Mouse (Mus musculus): Measurements from ENCODE around the gene Itgal. TPM values are rescaled to one million over a fixed set of nuclear protein-coding genes. Genes with fewer than 3 reads are reported as not detected.
"Not testable (repeated sequence)": the region's sequence is repeated elsewhere in the genome, so short reads cannot be mapped to it uniquely, and the experiment has no call there.

Itgal gene
- polyA plus RNA-seq, 1 experiment from 2014 or later = 4.1 TPM

GRCm38 (mm10) chr7:127360265-127360664 lies 64.2 kb downstream of the Itgal start:
- H3K9ac ChIP-seq = no peak overlapping the region
- ATAC-seq (ENCODE audit: low read depth) (no peak), DNase-seq (no peak)
- peaks cover 12% of the 10 kb centered on the region for H3K4me1 ChIP-seq (replicated peaks)
- WGBS (ENCODE audit: insufficient replicate concordance) = 54% methylated on average over 4 of the region's 4 CpGs
- H3K4me3 ChIP-seq (replicated peaks) = no peak overlapping the region
- no peak overlapping the region for H3K4me2 ChIP-seq
- no peaks in the 10 kb centered on the region for H3K36me3 ChIP-seq
- no peaks in the 10 kb centered on the region for H3K9me3 ChIP-seq (replicated peaks)
- H3K27me3 ChIP-seq = peaks cover 40% of the 10 kb centered on the region
- no peak overlapping the region for H3K27ac ChIP-seq

GRCm38 (mm10) chr7:127361449-127361848 lies 65.4 kb downstream of the Itgal start:
- ATAC-seq (ENCODE audit: low read depth) = peak; percentile 50; the same call in 1 of the 2 replicates
- H3K4me1 ChIP-seq (replicated peaks) = peaks cover 12% of the 10 kb centered on the region
- no peak overlapping the region for H3K27ac ChIP-seq
- H3K9ac ChIP-seq = no peak overlapping the region
- H3K27me3 ChIP-seq = peaks cover 40% of the 10 kb centered on the region
- WGBS (ENCODE audit: insufficient replicate concordance) = 49% methylated on average over 13 of the region's 13 CpGs
- H3K4me2 ChIP-seq = no peak overlapping the region
- no peaks in the 10 kb centered on the region for H3K36me3 ChIP-seq
- no peaks in the 10 kb centered on the region for H3K9me3 ChIP-seq (replicated peaks)
- no peak for DNase-seq
- H3K4me3 ChIP-seq (replicated peaks) = no peak overlapping the region

- not testable (repeated sequence) for H3K9me3 ChIP-seq (replicated peaks); H3K36me3 ChIP-seq; DNase-seq; ATAC-seq (ENCODE audit: low read depth); H3K9ac ChIP-seq; H3K27ac ChIP-seq
- peaks cover 34% of the 10 kb centered on the region for H3K27me3 ChIP-seq
- peak overlapping the region; percentile 28 for H3K4me3 ChIP-seq (replicated peaks)
- peaks cover 12% of the 10 kb centered on the region for H3K4me1 ChIP-seq (replicated peaks)
- peak overlapping the region; percentile 39 for H3K4me2 ChIP-seq
- 19% methylated on average over 13 of the region's 13 CpGs for WGBS (ENCODE audit: insufficient replicate concordance)
Measured at GRCm38 (mm10) chr7:127362418-127362817, 66.4 kb downstream of the Itgal start.

- Histone ChIP-seq H3K4me2 (peak overlapping the region; percentile 63), H3K9ac (peak overlapping the region; percentile 47), H3K4me3 (replicated peaks) (peak overlapping the region; percentile 43), H3K36me3 (no peaks in the 10 kb centered on the region), H3K27ac (no peak overlapping the region), H3K27me3 (peaks cover 31% of the 10 kb centered on the region), H3K9me3 (replicated peaks) (no peaks in the 10 kb centered on the region), H3K4me1 (replicated peaks) (peaks cover 12% of the 10 kb centered on the region)
- DNase-seq = no peak
- 0 out of 2 replicates have a peak, but pooled peaks have one; percentile 26 for ATAC-seq (ENCODE audit: low read depth)
- 13% methylated on average over 24 of the region's 24 CpGs for WGBS (ENCODE audit: insufficient replicate concordance)
Measured at GRCm38 (mm10) chr7:127363475-127363921, 67.4 kb downstream of the Itgal start.

GRCm38 (mm10) chr7:127364166-127364565 lies 68.1 kb downstream of the Itgal start:
- WGBS (ENCODE audit: insufficient replicate concordance) = 72% methylated on average over 4 of the region's 4 CpGs
- no peaks in the 10 kb centered on the region for H3K36me3 ChIP-seq
- peaks cover 28% of the 10 kb centered on the region for H3K27me3 ChIP-seq
- no peak overlapping the region for H3K4me2 ChIP-seq
- no peak for DNase-seq
- peaks cover 12% of the 10 kb centered on the region for H3K4me1 ChIP-seq (replicated peaks)
- no peak overlapping the region for H3K27ac ChIP-seq
- no peaks in the 10 kb centered on the region for H3K9me3 ChIP-seq (replicated peaks)
- H3K9ac ChIP-seq = no peak overlapping the region; the same call in 1 of the 2 replicates
- ATAC-seq (ENCODE audit: low read depth) = no peak
- no peak overlapping the region for H3K4me3 ChIP-seq (replicated peaks)

GRCm38 (mm10) chr7:127366249-127366648 lies 70.2 kb downstream of the Itgal start:
- H3K4me1 ChIP-seq (replicated peaks) = peaks cover 14% of the 10 kb centered on the region
- no peak for ATAC-seq (ENCODE audit: low read depth)
- H3K9ac ChIP-seq = no peak overlapping the region
- H3K36me3 ChIP-seq = no peaks in the 10 kb centered on the region
- no peak overlapping the region for H3K27ac ChIP-seq
- H3K27me3 ChIP-seq = peaks cover 21% of the 10 kb centered on the region
- DNase-seq = no peak
- no peak overlapping the region for H3K4me2 ChIP-seq
- H3K9me3 ChIP-seq (replicated peaks) = no peaks in the 10 kb centered on the region
- 68% methylated on average over 3 of the region's 3 CpGs for WGBS (ENCODE audit: insufficient replicate concordance)
- no peak overlapping the region for H3K4me3 ChIP-seq (replicated peaks)

GRCm38 (mm10) chr7:127371213-127371612 lies 75.2 kb downstream of the Itgal start:
- Histone ChIP-seq H3K27me3 (no peaks in the 10 kb centered on the region), H3K27ac (no peak overlapping the region), H3K4me2 (no peak overlapping the region), H3K9me3 (replicated peaks) (no peaks in the 10 kb centered on the region), H3K36me3 (peaks cover 11% of the 10 kb centered on the region), H3K4me3 (replicated peaks) (no peak overlapping the region), H3K9ac (no peak overlapping the region), H3K4me1 (replicated peaks) (peaks cover 17% of the 10 kb centered on the region)
- 22% methylated on average over 2 of the region's 2 CpGs for WGBS (ENCODE audit: insufficient replicate concordance)
- DNase-seq (no peak), ATAC-seq (ENCODE audit: low read depth) (no peak)

- not testable (repeated sequence) for H3K27ac ChIP-seq; DNase-seq; H3K4me3 ChIP-seq (replicated peaks); H3K27me3 ChIP-seq; ATAC-seq (ENCODE audit: low read depth); H3K9me3 ChIP-seq (replicated peaks); H3K9ac ChIP-seq; H3K4me2 ChIP-seq
- Histone ChIP-seq H3K4me1 (replicated peaks) (peaks cover 20% of the 10 kb centered on the region), H3K36me3 (peaks cover 11% of the 10 kb centered on the region)
- 72% methylated on average over 3 of the region's 3 CpGs for WGBS (ENCODE audit: insufficient replicate concordance)
Measured at GRCm38 (mm10) chr7:127371870-127372269, 75.8 kb downstream of the Itgal start.

GRCm38 (mm10) chr7:127375271-127376245 lies 79.5 kb downstream of the Itgal start, which contains the start of gene Zfp747:
Zfp747 (minus strand) TSS chr7:127376050.
- Histone ChIP-seq H3K9ac (peak within 1 kb of the TSS; percentile 83), H3K36me3 (peaks cover 11% of the 10 kb centered on the region), H3K4me2 (peak within 1 kb of the TSS; percentile 87), H3K4me1 (replicated peaks) (peaks cover 34% of the 10 kb centered on the region), H3K4me3 (replicated peaks) (peak within 1 kb of the TSS; percentile 79), H3K27ac (peak within 1 kb of the TSS; percentile 75)
- DNase-seq (peak; percentile 95), ATAC-seq (ENCODE audit: low read depth) (peak; percentile 97)
- WGBS (ENCODE audit: insufficient replicate concordance) = 2% methylated on average over 49 of the region's 49 CpGs
- not testable (repeated sequence) for H3K9me3 ChIP-seq (replicated peaks); H3K27me3 ChIP-seq

GRCm38 (mm10) chr7:127378310-127378921 lies 82.4 kb downstream of the Itgal start:
- H3K4me3 ChIP-seq (replicated peaks) = no peak overlapping the region
- H3K9me3 ChIP-seq (replicated peaks) = no peaks in the 10 kb centered on the region
- ATAC-seq (ENCODE audit: low read depth) (no peak), DNase-seq (no peak)
- H3K4me1 ChIP-seq (replicated peaks) = peaks cover 27% of the 10 kb centered on the region
- H3K36me3 ChIP-seq = peaks cover 21% of the 10 kb centered on the region
- no peak overlapping the region for H3K9ac ChIP-seq
- 32% methylated on average over 6 of the region's 6 CpGs for WGBS (ENCODE audit: insufficient replicate concordance)
- no peak overlapping the region for H3K4me2 ChIP-seq
- no peaks in the 10 kb centered on the region for H3K27me3 ChIP-seq
- no peak overlapping the region for H3K27ac ChIP-seq
